Mouse (Mus musculus) ovary, postnatal 14 days (tissue): ENCODE measurements at regions not wholly inside any gene's neighbourhood (a gene's known extent, or its start where the extent isn't known, plus 50 kb on each side); places are given as distances from the start of the nearest gene placed in this dataset.
"Not testable (repeated sequence)": the region's sequence is repeated elsewhere in the genome, so short reads cannot be mapped to it uniquely, and the experiment has no call there.

Experiments
- DNase-seq: peaks from one replicate; pipeline ENCODE4 v3.0.0; 2022; ENCODE audit warnings: low spot score

- DNase-seq: no peak
These were observed 179.4 kb upstream of the Ube2e1 start for GRCm38 (mm10) chr14:18511094-18511493.

GRCm38 (mm10) chr14:18508359-18508647 lies 176.6 kb upstream of the Ube2e1 start:
- no peak for DNase-seq

GRCm38 (mm10) chr14:18507582-18508358 lies 176.1 kb upstream of the Ube2e1 start:
- DNase-seq: no peak

GRCm38 (mm10) chr14:18506168-18506567 lies 174.5 kb upstream of the Ube2e1 start:
- no peak for DNase-seq

- no peak for DNase-seq
These were observed 168.7 kb upstream of the Ube2e1 start for GRCm38 (mm10) chr14:18500249-18500832.

GRCm38 (mm10) chr14:18494048-18494447 lies 162.4 kb upstream of the Ube2e1 start:
- DNase-seq: no peak

- no peak for DNase-seq
These were observed 154.6 kb upstream of the Ube2e1 start for GRCm38 (mm10) chr14:18486132-18486800.

- no peak for DNase-seq
These were observed 153.9 kb upstream of the Ube2e1 start for GRCm38 (mm10) chr14:18485526-18485925.

GRCm38 (mm10) chr14:18476795-18477320 lies 145.2 kb upstream of the Ube2e1 start:
- no peak for DNase-seq

GRCm38 (mm10) chr14:18468611-18469010 lies 137.0 kb upstream of the Ube2e1 start:
- DNase-seq: peak; percentile 27

GRCm38 (mm10) chr14:18466864-18467263 lies 135.2 kb upstream of the Ube2e1 start:
- not testable (repeated sequence) for DNase-seq

- DNase-seq: not testable (repeated sequence)
These were observed 132.5 kb upstream of the Ube2e1 start for GRCm38 (mm10) chr14:18464199-18464598.

- no peak for DNase-seq
These were observed 131.7 kb upstream of the Ube2e1 start for GRCm38 (mm10) chr14:18463230-18463873.

GRCm38 (mm10) chr14:18462381-18462780 lies 130.7 kb upstream of the Ube2e1 start:
- DNase-seq: no peak

- no peak for DNase-seq
These were observed 117.0 kb upstream of the Ube2e1 start for GRCm38 (mm10) chr14:18448666-18449065.

GRCm38 (mm10) chr14:18444492-18444891 lies 112.8 kb upstream of the Ube2e1 start:
- no peak for DNase-seq

- not testable (repeated sequence) for DNase-seq
These were observed 97.3 kb upstream of the Ube2e1 start for GRCm38 (mm10) chr14:18428968-18429367.

GRCm38 (mm10) chr14:18425887-18426286 lies 94.2 kb upstream of the Ube2e1 start:
- DNase-seq: no peak

GRCm38 (mm10) chr14:18416839-18417238 lies 85.2 kb upstream of the Ube2e1 start:
- no peak for DNase-seq

GRCm38 (mm10) chr14:18416319-18416718 lies 84.7 kb upstream of the Ube2e1 start:
- no peak for DNase-seq

GRCm38 (mm10) chr14:18398953-18399352 lies 67.3 kb upstream of the Ube2e1 start:
- no peak for DNase-seq

GRCm38 (mm10) chr14:18396206-18396764 lies 64.6 kb upstream of the Ube2e1 start:
- DNase-seq: no peak
